Mouse (Mus musculus) intestine, embryonic 14.5 days (tissue): ENCODE results near the gene Abhd14b. TPM values are rescaled to one million over a fixed set of nuclear protein-coding genes. Genes with fewer than 3 reads are reported as not detected.
A peak's percentile ranks its signal among the peaks of the same experiment; 100 is the strongest.

Source experiments
- ATAC-seq: fragments of 200-750 bp; cut with Nextera tagmentation; replicated peaks from 2 replicates; pipeline ENCODE4 v1.8.0; 2017; ENCODE audit warnings: low read depth, moderate number of reproducible peaks, moderate TSS enrichment, moderate library complexity; ENCODE audit not compliant: low FRiP score, low TSS enrichment
- DNase-seq: peaks from one replicate; pipeline ENCODE4 v3.0.0-alpha.2; 2018; ENCODE audit warnings: low spot score
- H3K27ac ChIP-seq: fragments of 300-500 bp; sonication (generic); 2 replicates; pipeline ENCODE4 v1.5.1; 2014; ENCODE audit warnings: low read depth, mild to moderate bottlenecking, control low read depth
- H3K27me3 ChIP-seq: fragments of 300-500 bp; sonication (generic); replicated peaks from 2 replicates; pipeline ENCODE4 v1.6.1; 2014; ENCODE audit warnings: low read length, control low read depth; ENCODE audit not compliant: control insufficient read depth, insufficient read depth
- H3K36me3 ChIP-seq: fragments of 300-500 bp; sonication (generic); 2 replicates; pipeline ENCODE4 v1.6.1; 2014; ENCODE audit warnings: low read length, control low read depth; ENCODE audit not compliant: control insufficient read depth, insufficient read depth
- H3K4me1 ChIP-seq: fragments of 300-500 bp; sonication (generic); replicated peaks from 2 replicates; pipeline ENCODE4 v1.6.1; 2014; ENCODE audit warnings: low read length, control low read depth, mixed read lengths; ENCODE audit not compliant: control insufficient read depth, insufficient read depth
- H3K4me2 ChIP-seq: fragments of 300-500 bp; sonication (generic); 2 replicates; pipeline ENCODE4 v1.6.1; 2014; ENCODE audit warnings: low read length
- H3K4me3 ChIP-seq: fragments of 300-500 bp; sonication (generic); 2 replicates; pipeline ENCODE4 v1.5.1; 2014; ENCODE audit warnings: low read depth, low read length, control low read depth, mixed read lengths
- H3K9ac ChIP-seq: fragments of 300-500 bp; sonication (generic); 2 replicates; pipeline ENCODE4 v1.6.1; 2014; ENCODE audit warnings: mild to moderate bottlenecking, low read length
- H3K9me3 ChIP-seq: fragments of 300-500 bp; sonication (generic); 2 replicates; pipeline ENCODE4 v1.6.1; 2016; ENCODE audit warnings: low read length, control low read depth; ENCODE audit not compliant: control insufficient read depth
- WGBS: fragments of 180-500 bp; shearing (Covaris S2); extraction: QIAGEN DNeasy Blood & Tissue Kit; methylation state at CpG from one replicate; pipeline ENCODE4 v1.1.7; 2014; 5-methylcytosine and 5-hydroxymethylcytosine counted together
- polyA plus RNA-seq: library from polyadenylated mRNA; unstranded; fragments of >200 nt; fragmentation: Nextera tagmentation; extraction: Ambion mirVana; gene quantifications from 2 replicates; pipeline ENCODE4 v1.2.1, GENCODE M21; 2014

The Abhd14b gene
- polyA plus RNA-seq, 1 experiment from 2014 or later, result 27.2 TPM

DNA sequence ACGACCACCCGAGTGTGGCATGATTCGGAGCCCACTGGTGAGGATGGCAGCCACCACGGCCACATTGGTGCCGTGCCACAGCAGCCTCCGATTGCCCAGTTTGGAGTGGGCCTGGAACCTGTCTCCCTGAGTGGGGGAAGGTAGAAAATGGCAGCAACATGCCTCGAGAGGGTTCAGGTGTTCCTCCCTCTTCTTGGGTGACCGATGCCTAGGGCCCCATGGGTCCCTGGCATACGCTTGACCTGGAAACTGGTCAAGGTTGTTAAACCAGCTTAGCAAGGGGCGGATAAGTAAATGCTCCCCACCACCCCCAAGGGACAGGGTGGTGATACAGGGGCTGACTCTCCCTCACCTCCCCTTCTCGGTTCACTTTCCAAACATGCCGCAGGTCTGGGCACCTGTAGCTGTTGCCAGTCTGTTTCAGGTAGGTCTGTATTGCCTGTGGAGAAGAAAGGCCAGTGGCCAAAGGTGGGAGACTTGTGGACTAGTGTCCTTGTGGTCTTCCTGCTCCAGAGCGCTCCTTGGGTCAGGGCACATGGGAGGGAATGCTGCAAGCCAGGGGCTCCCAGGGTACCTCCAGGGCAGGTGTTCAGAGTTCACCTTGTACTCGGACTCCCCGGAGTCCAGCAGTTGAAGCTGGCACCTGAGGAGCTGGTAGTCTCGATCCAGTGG lies 26.0 kb downstream of the Abhd14b start:
- H3K4me2 ChIP-seq, result no peak overlapping the region
- H3K4me3 ChIP-seq, result no peak overlapping the region
- no peaks in the 10 kb centered on the region for H3K9me3 ChIP-seq
- H3K27ac ChIP-seq, result no peak overlapping the region
- 91% methylated on average over 16 of the region's 16 CpGs for WGBS
- H3K36me3 ChIP-seq, result no peaks in the 10 kb centered on the region
- ATAC-seq, result no peak
- H3K27me3 ChIP-seq, result no peaks in the 10 kb centered on the region
- no peak for DNase-seq
- peaks cover 21% of the 10 kb centered on the region for H3K4me1 ChIP-seq
- H3K9ac ChIP-seq, result no peak overlapping the region

DNA sequence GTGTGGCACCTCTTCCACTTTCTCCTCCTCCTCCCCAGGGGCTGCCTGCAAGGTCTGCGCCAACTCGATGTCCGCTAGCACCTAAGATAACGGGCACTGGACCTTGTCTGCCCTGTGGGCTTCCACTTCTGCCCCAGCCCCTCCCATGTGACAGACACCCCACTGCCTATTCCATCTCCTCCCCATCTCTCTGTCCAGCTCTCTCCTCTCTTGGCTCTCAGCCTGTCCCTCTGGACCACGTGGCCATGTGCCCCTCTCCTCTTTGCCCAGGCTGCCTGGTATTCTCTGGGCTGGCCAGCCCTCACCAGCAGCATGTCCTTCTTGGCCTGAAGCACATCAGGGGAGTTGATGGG lies 26.5 kb downstream of the Abhd14b start:
- Histone ChIP-seq H3K4me1 (peaks cover 25% of the 10 kb centered on the region), H3K4me2 (no peak overlapping the region), H3K36me3 (no peaks in the 10 kb centered on the region), H3K4me3 (no peak overlapping the region), H3K27me3 (no peaks in the 10 kb centered on the region), H3K9me3 (no peaks in the 10 kb centered on the region), H3K27ac (no peak overlapping the region), H3K9ac (no peak overlapping the region)
- 74% methylated on average over 5 of the region's 5 CpGs for WGBS
- DNase-seq, result no peak
- no peak for ATAC-seq

DNA sequence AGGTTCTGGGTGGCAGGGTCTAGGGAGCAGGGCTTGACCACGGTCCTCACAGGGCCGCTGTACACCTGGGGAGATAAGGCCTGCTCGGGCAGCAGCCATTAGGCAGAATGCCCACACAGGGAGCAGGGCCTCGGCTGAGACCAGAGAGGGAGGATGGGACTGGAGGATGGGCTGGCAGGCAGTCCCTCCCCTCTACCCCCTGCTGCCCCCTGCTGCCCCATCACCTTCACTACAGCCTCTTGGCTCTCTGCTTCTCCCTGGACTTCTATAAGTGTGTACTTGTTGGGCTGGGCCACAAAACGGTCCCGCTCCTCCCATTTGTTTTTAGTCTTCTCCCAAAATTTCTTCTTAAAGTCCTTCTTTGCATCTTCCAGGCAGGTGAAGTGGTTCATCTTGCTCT lies 27.2 kb downstream of the Abhd14b start:
- H3K9ac ChIP-seq, result peak overlapping the region; percentile 31; the same call in 1 of the 2 replicates
- ATAC-seq (no peak), DNase-seq (peak; percentile 75)
- peaks cover 3% of the 10 kb centered on the region; the same call in 1 of the 2 replicates for H3K36me3 ChIP-seq
- no peak overlapping the region for H3K27ac ChIP-seq
- H3K4me1 ChIP-seq, result peaks cover 25% of the 10 kb centered on the region
- WGBS, result 9% methylated on average over 6 of the region's 6 CpGs
- H3K4me3 ChIP-seq, result no peak overlapping the region
- H3K9me3 ChIP-seq, result no peaks in the 10 kb centered on the region
- no peak overlapping the region for H3K4me2 ChIP-seq
- H3K27me3 ChIP-seq, result no peaks in the 10 kb centered on the region

DNA sequence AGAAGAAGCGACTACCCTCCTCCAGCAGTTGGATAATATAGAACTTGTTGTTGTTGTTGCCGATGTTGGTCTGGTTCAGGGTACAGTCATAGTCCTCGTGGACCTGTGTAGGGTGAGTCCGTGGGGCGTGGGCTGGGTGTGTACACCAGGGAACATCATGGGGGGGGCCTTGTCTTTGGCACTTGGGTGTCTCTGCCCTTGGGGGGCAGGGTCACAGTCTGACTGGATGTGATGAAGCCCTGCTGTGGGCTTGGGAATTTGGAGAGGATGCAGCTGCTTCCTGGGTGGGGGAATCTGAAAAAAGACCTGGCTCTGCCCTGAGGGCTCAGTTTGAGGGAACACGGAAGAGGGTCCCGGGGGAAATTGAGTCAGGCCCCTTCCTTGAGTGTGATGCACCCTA lies 27.8 kb downstream of the Abhd14b start:
- no peak for DNase-seq
- Histone ChIP-seq H3K36me3 (peaks cover 5% of the 10 kb centered on the region; the same call in 1 of the 2 replicates), H3K4me3 (no peak overlapping the region), H3K27ac (no peak overlapping the region), H3K27me3 (no peaks in the 10 kb centered on the region), H3K9ac (no peak overlapping the region), H3K9me3 (no peaks in the 10 kb centered on the region), H3K4me2 (no peak overlapping the region), H3K4me1 (peaks cover 25% of the 10 kb centered on the region)
- no peak for ATAC-seq
- 71% methylated on average over 7 of the region's 7 CpGs for WGBS

DNA sequence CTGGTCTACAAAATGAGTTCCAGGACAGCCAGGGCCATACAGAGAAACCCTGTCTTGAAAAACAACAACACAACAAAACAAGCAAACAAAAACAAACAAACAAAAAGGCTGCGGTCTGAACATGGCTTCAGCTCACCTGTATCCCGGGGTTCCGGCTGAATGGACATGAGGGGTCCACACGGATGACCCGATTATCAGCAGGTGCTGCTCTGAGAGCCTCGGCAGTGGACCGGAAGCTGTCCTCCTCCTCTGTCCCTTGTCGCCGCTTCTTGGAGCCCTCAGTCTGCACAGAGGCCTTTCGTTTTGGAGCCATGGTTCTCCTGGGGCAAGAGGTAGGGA lies 28.4 kb downstream of the Abhd14b start, which contains the start of gene Rrp9:
Rrp9 (plus strand) TSS at position 301 of the 339 bp plus-strand sequence.
- Histone ChIP-seq H3K4me3 (no peak within 1 kb of the TSS), H3K4me1 (peaks cover 25% of the 10 kb centered on the region), H3K9ac (no peak within 1 kb of the TSS), H3K27me3 (no peaks in the 10 kb centered on the region), H3K27ac (no peak within 1 kb of the TSS), H3K36me3 (peaks cover 9% of the 10 kb centered on the region; the same call in 1 of the 2 replicates), H3K4me2 (peak within 1 kb of the TSS; percentile 33), H3K9me3 (no peaks in the 10 kb centered on the region)
- 90% methylated on average over 10 of the region's 10 CpGs for WGBS
- ATAC-seq (no peak), DNase-seq (no peak)

DNA sequence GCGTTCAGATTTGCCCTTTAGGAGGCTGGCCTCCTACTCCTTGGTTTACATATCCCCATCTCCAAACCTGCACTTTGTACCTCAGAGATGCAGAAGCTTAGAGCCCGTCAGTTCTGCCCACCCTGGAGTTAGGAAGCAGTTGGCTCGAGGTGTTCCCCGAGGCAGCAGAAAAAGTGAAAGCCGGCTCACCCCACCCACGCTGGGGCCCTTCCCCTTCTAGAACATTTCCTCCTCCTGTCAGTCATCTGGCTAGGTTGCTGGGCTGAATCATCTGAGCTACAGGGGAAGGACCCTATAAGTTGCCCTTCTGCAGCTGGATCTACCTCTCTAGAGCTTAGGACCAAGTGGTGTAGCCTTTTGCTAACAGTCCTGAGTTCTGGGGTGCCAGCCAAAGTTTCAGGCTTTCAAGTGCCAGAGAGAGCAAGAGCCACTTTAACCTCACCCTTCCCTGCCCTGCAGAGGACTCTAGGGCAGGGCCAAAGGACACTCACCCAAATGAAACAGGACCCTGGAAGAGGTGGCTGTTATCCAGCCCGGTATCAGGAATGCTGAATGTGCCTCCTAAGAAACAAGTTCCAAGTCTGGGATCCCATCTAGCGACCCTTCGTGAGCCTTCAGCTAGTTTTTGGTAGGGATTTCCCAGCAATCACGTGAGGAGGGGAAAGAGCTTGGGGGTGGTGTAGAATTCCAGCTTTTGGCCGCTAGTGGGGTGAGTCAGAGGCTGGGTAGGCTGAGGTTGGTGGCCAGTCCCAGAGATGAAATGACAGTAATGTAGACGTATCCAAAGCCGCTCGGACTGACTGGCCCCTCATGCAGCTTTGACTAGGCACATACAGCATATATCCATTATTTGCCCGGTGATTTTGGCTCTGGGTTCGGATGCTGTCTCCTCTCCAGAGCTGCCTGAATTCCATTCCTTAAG lies 29.0 kb downstream of the Abhd14b start:
- DNase-seq (no peak), ATAC-seq (peak; percentile 47; the same call in 1 of the 2 replicates)
- 27% methylated on average over 16 of the region's 16 CpGs for WGBS
- Histone ChIP-seq H3K27ac (no peak overlapping the region), H3K27me3 (no peaks in the 10 kb centered on the region), H3K36me3 (peaks cover 14% of the 10 kb centered on the region), H3K9me3 (no peaks in the 10 kb centered on the region), H3K4me1 (peaks cover 25% of the 10 kb centered on the region), H3K4me3 (no peak overlapping the region), H3K9ac (no peak overlapping the region), H3K4me2 (peak overlapping the region; percentile 33)

DNA sequence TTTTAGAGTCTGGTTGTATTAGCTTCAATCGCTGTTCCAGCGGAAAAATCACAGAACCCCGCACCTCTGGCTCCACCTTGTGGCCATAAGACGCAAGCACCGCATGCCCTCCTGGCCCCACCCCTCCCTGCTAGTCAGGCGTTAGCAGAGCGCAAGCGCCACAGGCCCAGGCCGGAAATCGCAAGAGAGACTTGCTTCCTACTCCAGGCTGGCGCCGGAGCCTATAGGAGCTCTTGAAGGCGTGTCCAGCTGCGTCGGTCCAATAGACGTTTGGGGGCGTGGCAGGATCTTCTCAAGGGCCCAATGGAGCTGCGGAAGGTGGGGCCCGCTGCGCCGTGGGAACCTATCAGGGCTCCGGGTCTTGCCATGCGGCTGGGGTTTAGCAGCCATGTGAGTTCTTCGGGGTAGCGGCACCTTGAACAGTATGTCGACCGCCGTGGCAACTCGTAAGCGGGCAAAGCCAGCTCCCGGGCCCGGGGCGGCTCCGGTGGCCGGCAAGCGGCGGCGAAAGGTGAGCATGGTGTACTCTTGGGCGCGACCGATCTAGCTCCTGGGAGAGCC lies 29.7 kb downstream of the Abhd14b start, which contains the start of gene Parp3:
Parp3 (minus strand) TSS at position 26 of the 561 bp plus-strand sequence.
- Histone ChIP-seq H3K4me2 (peak within 1 kb of the TSS; percentile 96), H3K27me3 (no peaks in the 10 kb centered on the region), H3K9ac (peak within 1 kb of the TSS; percentile 69), H3K4me1 (peaks cover 20% of the 10 kb centered on the region), H3K9me3 (no peaks in the 10 kb centered on the region), H3K36me3 (peaks cover 17% of the 10 kb centered on the region), H3K27ac (no peak within 1 kb of the TSS), H3K4me3 (peak within 1 kb of the TSS; percentile 85)
- peak; percentile 98 for ATAC-seq
- peak; percentile 97 for DNase-seq
- under 1% methylated on average over 41 of the region's 41 CpGs for WGBS

DNA sequence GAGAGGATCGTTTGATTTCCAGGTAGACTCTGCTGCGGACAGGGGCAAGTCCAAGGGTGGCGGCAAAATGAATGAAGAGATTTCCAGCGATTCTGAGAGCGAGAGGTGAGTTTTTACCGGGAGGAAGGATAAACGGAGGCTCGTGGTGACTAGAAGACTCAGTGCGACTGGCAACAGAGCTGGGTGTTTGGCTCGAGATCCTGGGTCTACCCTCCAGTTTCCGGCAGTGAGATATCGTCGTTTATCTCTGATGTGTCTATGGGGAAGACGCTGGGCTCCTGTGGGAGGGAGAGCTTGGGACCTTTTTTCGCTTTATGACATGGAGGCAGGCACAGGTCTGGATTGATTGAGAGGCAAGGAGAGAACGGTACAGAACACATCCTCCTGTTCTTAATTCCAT lies 30.4 kb downstream of the Abhd14b start:
- Histone ChIP-seq H3K9ac (peak overlapping the region; percentile 69), H3K4me2 (peak overlapping the region; percentile 96), H3K4me1 (peaks cover 15% of the 10 kb centered on the region), H3K36me3 (peaks cover 18% of the 10 kb centered on the region), H3K4me3 (peak overlapping the region; percentile 85), H3K9me3 (no peaks in the 10 kb centered on the region), H3K27me3 (no peaks in the 10 kb centered on the region), H3K27ac (no peak overlapping the region)
- 2% methylated on average over 16 of the region's 16 CpGs for whole genome bisulfite sequencing
- DNase-seq (no peak), ATAC-seq (no peak)
